Comparison of ENCODE assay signal across 1 mouse cellular context in the genomic region with DNA sequence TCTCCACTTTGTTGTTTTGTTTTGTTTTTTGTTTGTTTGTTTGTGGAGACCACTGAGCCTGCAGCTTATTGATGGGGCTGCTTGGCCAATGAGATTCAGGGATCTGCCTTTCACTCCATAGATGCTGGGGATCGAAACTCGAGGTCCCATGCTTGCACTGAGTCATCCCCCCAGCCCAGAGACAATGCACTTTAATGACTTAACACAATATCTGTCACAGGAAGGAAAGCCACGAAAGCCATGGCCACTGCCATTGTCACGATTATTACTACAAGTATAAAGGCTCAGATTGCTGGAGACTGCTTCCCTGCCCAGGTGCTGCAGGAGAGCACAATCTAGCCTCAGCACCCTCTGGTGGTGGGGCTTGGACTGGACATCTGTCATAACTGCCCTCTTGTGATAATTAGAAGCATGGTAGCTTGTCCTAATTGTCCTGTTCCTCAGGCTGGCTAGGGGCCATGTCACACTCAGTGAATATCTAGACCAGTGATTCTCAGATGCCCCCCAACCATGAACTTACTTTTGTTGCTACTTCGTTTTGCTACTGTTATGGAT.
TF ChIP-seq lines count a peak whose summit lies in the region.

No protein-coding gene starts in this region.

TF ChIP-seq in MEL, 35 proteins besides CTCF, POLR2A, EP300 and RAD21:
- peak; percentile 37; the same call in 1 of the 2 replicates for TF ChIP-seq SMC3 (IDR thresholded peaks at IDR 0.05; ENCODE audit: low read depth, low read length)
- no peak for TF ChIP-seq ELF1 (IDR thresholded peaks at IDR 0.05; ENCODE audit: low read depth, low read length)
